Mouse (Mus musculus): ENCODE data around the gene Bbof1. TPM values are rescaled to one million over a fixed set of nuclear protein-coding genes. Genes with fewer than 3 reads are reported as not detected.

Gene Bbof1
- 10 to 100 TPM; 10.1 TPM for total RNA-seq (2021)
- long read RNA-seq, experiment 1, partial matches to known transcripts, result 2 of 8 reads
- long read RNA-seq, experiment 1, other reads (novel, unspliced or antisense), result 6 of 8 reads
- long read RNA-seq, experiment 2, partial matches to known transcripts, result 0 of 9 reads
- long read RNA-seq, experiment 2, other reads (novel, unspliced or antisense), result 8 of 9 reads

DNA sequence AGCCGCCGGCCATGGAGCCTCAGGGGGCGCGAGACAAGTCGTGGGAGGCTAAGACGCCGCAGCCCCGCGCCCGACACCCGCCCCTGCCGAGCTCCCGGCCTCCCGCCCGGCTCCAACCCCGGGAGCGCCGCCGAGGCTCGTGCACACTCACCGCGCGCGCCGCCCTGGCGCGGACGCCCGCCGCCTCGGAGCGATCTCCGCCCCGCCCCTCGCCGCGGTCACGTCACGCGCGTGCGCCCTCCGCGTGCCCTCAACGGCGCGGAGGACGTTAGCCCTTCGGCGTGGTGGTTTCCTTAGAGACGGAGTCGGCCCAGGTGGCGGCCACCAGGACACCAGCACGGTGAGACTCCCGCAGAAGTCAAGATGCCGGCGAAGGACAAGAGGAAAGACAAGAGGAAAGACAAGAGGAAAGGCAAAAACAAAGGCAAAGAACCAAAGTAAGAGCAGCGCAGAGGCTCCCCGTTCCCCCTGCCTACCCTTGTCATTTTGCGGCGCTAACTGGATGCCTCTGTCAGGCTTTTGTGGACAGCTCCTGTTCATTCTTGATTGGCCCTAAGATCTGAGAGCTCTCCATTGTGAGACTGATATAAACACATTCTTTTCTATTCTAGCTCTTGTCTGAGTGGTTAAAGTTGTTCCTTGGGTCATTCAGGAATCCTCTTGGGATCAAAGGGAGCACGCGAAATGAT is at the start of gene Bbof1, which contains the start of gene Entpd5:
Gene Bbof1 (plus strand): TSS at position 253 of the 689 bp plus-strand sequence.
Gene Entpd5 (minus strand): TSS at position 211 of the 689 bp plus-strand sequence.
- intact Hi-C loops (cut with DNase I), result loop anchor here (5.0 kb wide), 1 partner anchor 92 kb away; the partner anchor contains the start of gene Zfp410
- peak; percentile 93 to 96 for DNase-seq (ENCODE audit: extremely low spot score in 1 of 2, low spot score in 2 of 2)
- no peak; the same call in 1 of the 2 replicates for TF ChIP-seq CTCF (IDR thresholded peaks at IDR 0.05)
- Histone ChIP-seq H3K27ac (peak within 1 kb of the TSS; percentile 94), H3K4me3 (peak within 1 kb of the TSS; percentile 67)

DNA sequence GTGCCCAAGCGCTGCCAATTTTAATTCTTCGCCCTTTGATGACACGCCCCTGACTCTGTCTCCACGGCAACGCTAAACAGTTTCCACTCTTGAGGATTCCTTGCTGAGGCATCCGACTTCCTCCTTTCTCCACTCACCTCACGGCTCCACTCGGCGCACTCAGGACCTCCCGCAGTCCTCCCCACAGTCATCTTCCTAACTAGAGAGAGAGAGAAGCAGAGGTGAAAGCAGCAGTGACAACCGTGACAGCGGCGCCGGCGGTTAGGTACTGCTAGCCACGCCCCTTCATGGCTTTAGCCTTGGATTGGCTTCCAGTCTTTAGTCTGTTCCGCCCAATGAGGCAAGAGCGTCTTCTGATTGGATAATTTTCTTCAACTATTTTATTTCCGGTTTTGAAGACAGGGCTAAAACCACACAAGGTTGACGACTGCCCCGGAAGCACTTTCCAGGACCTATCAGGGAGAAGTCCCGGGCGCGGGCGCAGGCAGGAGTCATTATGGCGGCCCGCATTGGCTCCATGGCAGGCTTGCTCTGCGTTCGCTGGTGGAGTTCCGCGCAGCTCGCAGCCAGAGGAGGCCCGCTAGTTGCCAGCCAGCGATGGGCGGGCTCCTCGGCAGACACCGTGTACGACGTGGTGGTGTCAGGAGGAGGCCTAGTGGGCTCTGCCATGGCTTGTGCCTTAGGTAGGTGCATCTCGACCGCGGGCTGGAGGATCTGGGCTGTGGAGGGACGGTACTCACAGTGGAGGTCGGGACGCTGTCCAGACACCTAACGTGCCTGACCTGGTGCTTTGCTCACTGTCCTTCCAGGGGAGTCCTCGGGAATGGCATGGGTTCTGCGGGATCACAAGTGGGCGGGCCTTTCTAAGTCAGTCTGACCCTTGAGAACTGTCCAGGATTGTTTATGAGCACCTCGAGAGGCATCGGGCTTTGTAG is 47.0 kb upstream of the Bbof1 start, which contains the start of the genes Coq6 and Fam161b:
Gene Coq6 (plus strand): TSS at position 103 of the 935 bp plus-strand sequence.
Gene Fam161b (minus strand): TSS at position 279 of the 935 bp plus-strand sequence.
- Histone ChIP-seq H3K27ac (peak within 1 kb of the TSS; percentile 81), H3K4me3 (peak within 1 kb of the TSS; percentile 90)
- intact Hi-C loops (cut with DNase I), result no loop called here
- DNase-seq (ENCODE audit: extremely low spot score in 1 of 2, low spot score in 2 of 2), result peak; percentile 91 to 94
- no peak for TF ChIP-seq CTCF (IDR thresholded peaks at IDR 0.05)

DNA sequence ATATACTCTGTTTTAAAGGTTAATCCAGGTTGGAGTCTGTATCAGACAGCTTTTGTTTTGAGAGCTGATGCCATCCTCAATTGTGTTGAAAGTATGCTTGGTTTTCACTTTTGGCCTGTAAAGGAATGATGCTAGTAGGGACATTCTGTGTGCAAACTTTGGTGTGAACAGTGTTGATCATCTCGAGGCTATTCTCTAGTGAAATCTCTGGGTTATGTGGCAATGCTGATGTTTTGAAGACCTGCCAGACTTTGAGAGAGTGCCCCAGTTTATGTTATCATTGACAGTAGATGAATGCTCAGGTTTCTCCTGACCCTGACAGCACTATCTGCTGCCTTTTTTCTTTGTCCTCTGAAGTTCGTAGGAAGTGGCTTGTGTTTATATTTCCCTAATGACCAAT is 46.0 kb upstream of the Bbof1 start:
- intact Hi-C loops (cut with DNase I), result no loop called here
- H3K4me3 ChIP-seq, result peak overlapping the region; percentile 90

DNA sequence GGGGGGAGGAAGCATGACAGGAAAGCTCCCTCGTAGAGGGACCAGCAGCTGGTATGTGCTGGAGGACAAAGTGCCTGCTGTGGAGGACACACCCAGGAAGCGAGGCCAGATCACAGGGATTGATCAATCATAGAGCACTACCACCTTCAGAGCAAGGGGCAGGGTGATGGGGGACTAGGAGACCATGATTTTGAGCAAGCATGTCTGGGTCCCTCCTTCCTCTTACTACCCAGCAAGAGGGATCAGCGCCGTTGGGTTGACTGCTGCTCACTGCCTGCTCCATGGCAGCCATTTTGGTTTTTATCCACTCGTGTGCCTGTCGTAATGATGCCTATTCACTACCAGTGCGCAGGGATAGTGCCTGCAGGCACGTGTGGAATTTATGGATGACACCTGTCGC is 44.6 kb upstream of the Bbof1 start:
- Histone ChIP-seq H3K27ac (no peak overlapping the region), H3K4me3 (no peak overlapping the region)
- no peak for DNase-seq (ENCODE audit: extremely low spot score in 1 of 2, low spot score in 2 of 2)
- intact Hi-C loops (cut with DNase I), result no loop called here
- TF ChIP-seq CTCF (IDR thresholded peaks at IDR 0.05), result no peak

More for the DNA sequence above, 46.0 kb upstream of the Bbof1 start:
- no peak for TF ChIP-seq CTCF (IDR thresholded peaks at IDR 0.05)
- no peak for DNase-seq (ENCODE audit: extremely low spot score in 1 of 2, low spot score in 2 of 2)
- H3K27ac ChIP-seq, result no peak overlapping the region

DNA sequence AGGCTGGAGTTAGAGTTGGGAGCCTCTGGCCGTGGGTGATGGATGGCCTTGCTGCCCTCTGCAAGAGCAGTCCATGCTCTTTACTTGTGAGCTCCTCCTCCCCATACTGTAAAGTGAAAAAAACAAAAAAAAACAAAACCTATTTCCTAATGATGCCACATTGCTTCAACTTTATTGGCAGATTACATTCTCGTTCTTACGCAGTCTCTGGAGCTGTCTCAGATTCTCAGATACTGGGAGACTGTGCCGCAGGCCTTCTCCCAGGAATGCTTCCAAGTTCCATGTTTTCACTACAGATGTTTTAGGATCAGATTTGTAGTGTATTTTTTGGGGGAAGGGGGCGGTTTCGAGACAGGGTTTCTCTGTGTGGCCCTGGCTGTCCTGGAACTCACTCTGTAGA is 43.7 kb upstream of the Bbof1 start:
- no peak for TF ChIP-seq CTCF (IDR thresholded peaks at IDR 0.05)
- H3K27ac ChIP-seq, result no peak overlapping the region
- no peak for DNase-seq (ENCODE audit: extremely low spot score in 1 of 2, low spot score in 2 of 2)
- no peak overlapping the region for H3K4me3 ChIP-seq
- intact Hi-C loops (cut with DNase I), result no loop called here

DNA sequence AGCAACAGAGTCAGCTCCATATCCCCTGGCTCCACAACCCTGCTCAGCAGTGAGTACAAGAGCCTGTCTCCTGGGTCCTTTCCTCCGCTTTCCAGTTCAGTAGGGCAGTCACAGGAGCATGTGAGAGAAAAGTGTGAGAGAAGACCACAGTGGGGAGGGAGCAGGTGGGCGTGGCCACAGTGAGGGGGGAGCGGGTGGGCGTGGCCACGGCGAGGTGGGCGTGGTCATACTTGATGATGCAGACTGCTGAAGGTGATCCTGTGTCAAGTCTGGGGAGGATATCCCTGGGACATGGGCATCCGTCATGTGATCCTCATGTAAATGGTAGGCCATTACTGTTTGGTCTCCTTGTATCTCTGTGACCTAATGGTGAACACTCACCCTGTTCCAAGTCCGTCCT is 41.9 kb upstream of the Bbof1 start:
- DNase-seq (ENCODE audit: extremely low spot score in 1 of 2, low spot score in 2 of 2), result no peak
- no peak for TF ChIP-seq CTCF (IDR thresholded peaks at IDR 0.05)
- no peak overlapping the region for H3K4me3 ChIP-seq
- intact Hi-C loops (cut with DNase I), result no loop called here
- H3K27ac ChIP-seq, result no peak overlapping the region

DNA sequence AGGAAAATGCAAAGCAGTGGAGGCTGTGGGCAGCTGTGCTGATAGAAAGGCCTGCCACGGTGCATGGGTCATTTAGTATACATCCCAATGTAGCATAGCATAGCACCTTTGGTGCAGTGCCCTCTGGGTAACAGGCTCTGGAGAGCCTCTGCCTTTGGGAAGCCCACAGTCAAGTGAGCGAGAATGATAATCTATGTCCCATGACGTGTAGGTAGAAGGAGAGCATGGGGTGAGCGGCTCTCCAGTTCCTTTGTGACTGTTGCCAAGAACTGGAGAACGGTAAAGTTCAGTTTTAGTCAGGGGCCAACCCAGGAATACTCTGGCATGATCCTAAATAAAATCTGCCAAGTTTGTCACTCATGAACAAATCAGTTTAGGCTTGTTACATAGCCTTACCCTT is 37.2 kb upstream of the Bbof1 start:
- no peak overlapping the region for H3K27ac ChIP-seq
- intact Hi-C loops (cut with DNase I), result no loop called here
- TF ChIP-seq CTCF (IDR thresholded peaks at IDR 0.05), result no peak
- DNase-seq (ENCODE audit: extremely low spot score in 1 of 2, low spot score in 2 of 2), result no peak
- H3K4me3 ChIP-seq, result no peak overlapping the region

DNA sequence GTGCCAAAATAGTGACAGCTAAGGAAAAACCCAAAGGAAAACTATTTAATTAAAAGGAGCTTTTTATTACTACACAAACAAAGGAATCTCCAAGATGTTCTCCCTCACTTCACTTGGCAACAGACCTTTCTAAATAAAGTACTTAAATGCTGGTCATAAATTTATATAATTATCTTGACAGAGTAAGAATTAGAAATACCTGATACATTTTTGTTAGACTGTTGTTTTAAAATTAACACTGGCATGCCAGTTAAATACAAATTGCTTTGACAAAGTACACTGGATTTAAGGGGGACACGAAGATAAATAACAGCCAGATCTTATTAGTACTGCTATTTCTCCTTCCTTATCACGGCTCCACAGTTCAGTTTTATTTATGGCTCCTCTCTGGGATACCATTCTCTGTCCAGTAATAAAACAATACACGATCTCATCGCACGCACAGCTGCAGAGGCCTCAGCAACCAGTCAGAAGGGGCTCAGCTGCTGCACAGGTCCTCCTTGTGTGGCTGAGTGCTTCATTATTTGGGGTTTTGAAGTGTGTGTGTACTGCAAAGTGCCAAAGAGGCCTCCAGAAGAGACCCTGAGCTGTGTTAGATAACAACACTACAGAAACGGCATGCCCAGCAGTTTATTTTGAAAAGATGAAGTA is 34.9 kb upstream of the Bbof1 start:
- DNase-seq (ENCODE audit: extremely low spot score in 1 of 2, low spot score in 2 of 2), result no peak
- no peak overlapping the region for H3K27ac ChIP-seq
- no peak for TF ChIP-seq CTCF (IDR thresholded peaks at IDR 0.05)
- no peak overlapping the region for H3K4me3 ChIP-seq
- intact Hi-C loops (cut with DNase I), result no loop called here

DNA sequence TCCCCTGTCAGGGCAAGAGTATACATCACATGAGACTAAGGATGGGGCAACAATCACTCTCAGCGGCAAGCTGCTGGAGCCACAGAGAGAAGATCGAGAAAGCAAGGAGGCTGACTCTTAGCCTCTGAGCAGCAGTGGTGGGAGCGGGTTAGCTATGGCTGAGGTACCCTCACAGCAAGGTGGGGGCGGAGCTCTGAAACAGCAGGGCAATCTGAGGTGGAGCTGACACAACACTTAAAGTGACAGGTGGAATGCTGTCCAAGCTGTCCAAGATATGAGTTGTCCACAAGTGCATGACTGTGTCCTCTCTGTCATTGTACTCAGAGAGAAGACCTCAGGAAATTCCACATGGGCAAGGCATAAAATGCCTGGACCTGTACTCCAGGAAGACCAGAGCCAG is 26.5 kb upstream of the Bbof1 start:
- Histone ChIP-seq H3K27ac (no peak overlapping the region), H3K4me3 (no peak overlapping the region)
- TF ChIP-seq CTCF (IDR thresholded peaks at IDR 0.05), result no peak
- no peak for DNase-seq (ENCODE audit: extremely low spot score in 1 of 2, low spot score in 2 of 2)
- intact Hi-C loops (cut with DNase I), result no loop called here

DNA sequence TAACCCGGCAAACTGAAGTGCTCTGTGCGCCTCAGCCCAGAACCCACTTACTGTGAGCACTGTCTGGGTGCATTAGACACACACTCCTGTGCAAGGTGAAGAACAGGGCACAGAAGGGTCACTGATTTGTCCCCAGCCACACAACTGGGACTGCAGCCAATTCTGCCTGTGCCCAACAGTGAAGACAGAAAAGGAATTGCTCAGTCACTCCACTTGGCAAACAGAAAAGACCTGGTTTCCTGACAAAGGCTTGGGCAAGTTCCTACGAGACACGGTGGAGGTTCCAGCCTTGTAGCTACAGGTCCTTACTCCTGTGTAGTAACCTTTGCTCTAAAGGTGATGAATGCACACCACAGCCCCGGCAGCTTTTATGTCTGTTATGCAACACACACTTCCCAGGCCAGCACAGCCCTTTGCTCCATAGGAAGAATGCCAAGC is 24.2 kb upstream of the Bbof1 start:
- Histone ChIP-seq H3K4me3 (no peak overlapping the region), H3K27ac (no peak overlapping the region)
- no peak for TF ChIP-seq CTCF (IDR thresholded peaks at IDR 0.05)
- no peak for DNase-seq (ENCODE audit: extremely low spot score in 1 of 2, low spot score in 2 of 2)
- intact Hi-C loops (cut with DNase I), result no loop called here

DNA sequence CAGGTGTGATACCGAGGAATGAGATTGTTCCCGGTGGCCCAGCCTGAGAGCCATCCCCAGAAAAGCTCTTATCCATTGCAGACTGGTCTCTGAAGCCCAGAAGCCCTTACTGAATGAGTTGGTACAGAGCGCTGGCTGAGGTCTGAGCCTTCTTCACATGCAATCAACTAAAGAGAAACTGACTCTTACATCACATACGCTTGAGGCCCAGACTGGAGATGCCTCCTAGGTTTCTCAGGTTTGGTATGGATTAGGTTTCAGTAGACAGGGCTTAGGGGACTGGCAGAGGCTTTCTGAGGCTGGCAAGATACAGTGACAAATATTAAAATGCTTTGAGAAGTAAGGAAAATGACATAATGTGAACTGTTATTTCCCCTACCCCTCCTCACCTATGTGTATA is 23.5 kb upstream of the Bbof1 start:
- no peak for DNase-seq (ENCODE audit: extremely low spot score in 1 of 2, low spot score in 2 of 2)

More for the DNA sequence above, 23.5 kb upstream of the Bbof1 start:
- intact Hi-C loops (cut with DNase I), result no loop called here
- no peak overlapping the region for H3K27ac ChIP-seq
- H3K4me3 ChIP-seq, result no peak overlapping the region
- no peak for TF ChIP-seq CTCF (IDR thresholded peaks at IDR 0.05)
